Mouse (Mus musculus) bone marrow, adult 2 months (tissue): ENCODE results near the gene Kcna3.

ENCODE experiments used
- CTCF ChIP-seq: fragments of 200-500 bp; IDR thresholded peaks from 2 replicates; pipeline ENCODE4 v1.5.1; 2011; ENCODE audit warnings: low read length, control low read depth; ENCODE audit not compliant: control insufficient read depth, insufficient read depth
- POLR2A ChIP-seq: fragments of 200-500 bp; IDR thresholded peaks from 2 replicates; pipeline ENCODE4 v1.6.1; 2011; ENCODE audit warnings: low read depth, mild to moderate bottlenecking, control low read depth, low read length, borderline replicate concordance; ENCODE audit not compliant: control insufficient read depth

- no peak for TF ChIP-seq POLR2A
- TF ChIP-seq CTCF, result no peak
Measured at GRCm38 (mm10) chr3:107081227-107081626, 45.3 kb downstream of the Kcna3 start.
